Mouse (Mus musculus): ENCODE results near the gene Gabarap. TPM values are rescaled to one million over a fixed set of nuclear protein-coding genes. Genes with fewer than 3 reads are reported as not detected.
"Not testable (repeated sequence)": the region's sequence is repeated elsewhere in the genome, so short reads cannot be mapped to it uniquely, and the experiment has no call there.

Gene Gabarap
- polyA plus RNA-seq, 1 experiment from 2014 or later, result 262 TPM

DNA sequence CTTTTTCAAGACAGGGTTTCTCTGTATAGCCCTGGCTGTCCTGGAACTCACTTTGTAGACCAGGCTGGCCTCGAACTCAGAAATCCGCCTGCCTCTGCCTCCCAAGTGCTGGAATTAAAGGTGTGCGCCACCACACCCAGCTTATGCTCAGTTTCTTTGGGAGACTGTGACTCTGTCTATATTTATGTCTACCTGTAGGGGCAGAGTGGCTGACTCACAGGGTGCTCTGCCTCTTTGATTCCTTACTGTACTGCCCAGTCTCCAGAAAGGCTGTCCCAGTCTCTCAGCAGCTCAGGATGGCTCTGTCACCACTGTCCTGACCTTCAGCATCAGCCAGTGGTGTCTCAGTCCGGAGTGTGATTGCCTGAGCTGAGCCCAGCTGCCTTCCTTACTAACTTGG lies 35.3 kb upstream of the Gabarap start:
- WGBS (ENCODE audit: insufficient replicate concordance), result 69% methylated on average over 4 of the region's 4 CpGs
- H3K4me1 ChIP-seq (replicated peaks); H3K9me3 ChIP-seq (replicated peaks); H3K9ac ChIP-seq; H3K27ac ChIP-seq (replicated peaks); H3K4me3 ChIP-seq (replicated peaks); H3K36me3 ChIP-seq (replicated peaks); ATAC-seq (ENCODE audit: insufficient read depth); H3K4me2 ChIP-seq: not testable (repeated sequence)
- H3K27me3 ChIP-seq, result peaks cover 82% of the 10 kb centered on the region

DNA sequence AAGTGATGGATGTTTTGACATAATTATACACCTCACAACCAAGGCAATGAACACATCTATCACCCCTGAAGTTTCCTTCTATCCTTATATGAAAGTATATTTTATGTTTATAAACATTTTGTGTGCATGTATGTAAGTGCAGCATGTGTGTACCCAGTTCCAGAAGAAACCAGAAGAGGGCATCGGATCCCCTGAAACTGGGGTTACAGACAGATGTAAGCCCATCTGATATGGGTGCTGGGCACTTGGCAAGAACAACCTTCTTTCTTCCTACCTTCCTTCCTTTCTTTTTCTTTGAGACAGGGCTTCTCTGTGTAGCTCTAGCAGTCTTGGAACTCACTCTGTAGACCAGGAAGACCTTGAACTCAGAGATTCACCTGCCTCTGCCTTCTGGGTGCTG lies 34.7 kb upstream of the Gabarap start:
- H3K27me3 ChIP-seq, result peaks cover 82% of the 10 kb centered on the region

DNA sequence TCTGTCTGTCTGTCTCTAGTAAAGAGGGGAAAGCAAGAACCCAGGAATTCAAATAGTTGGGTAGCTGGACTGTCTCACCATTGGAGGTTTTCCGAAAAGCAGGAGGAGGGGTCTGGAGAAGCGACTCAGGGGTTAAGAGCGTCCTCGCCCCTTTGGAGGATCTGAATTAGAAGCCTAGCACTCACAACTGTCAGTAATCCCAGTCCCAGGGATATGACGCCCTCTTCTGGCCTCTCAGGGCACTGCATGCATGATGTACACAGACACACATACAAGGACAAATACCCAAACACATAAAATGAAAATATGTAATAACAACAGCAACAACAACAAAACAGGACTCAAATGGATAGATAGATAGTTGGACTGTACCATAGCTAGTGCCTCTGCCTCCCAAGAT lies 30.3 kb upstream of the Gabarap start:
- 41% methylated on average over 5 of the region's 5 CpGs for WGBS (ENCODE audit: insufficient replicate concordance)
- no peak overlapping the region for H3K4me3 ChIP-seq (replicated peaks)
- peaks cover 92% of the 10 kb centered on the region for H3K27me3 ChIP-seq
- H3K4me2 ChIP-seq, result no peak overlapping the region
- no peaks in the 10 kb centered on the region for H3K36me3 ChIP-seq (replicated peaks)
- H3K27ac ChIP-seq (replicated peaks), result no peak overlapping the region
- no peak for ATAC-seq (ENCODE audit: insufficient read depth)
- H3K9me3 ChIP-seq (replicated peaks), result no peaks in the 10 kb centered on the region
- H3K9ac ChIP-seq, result no peak overlapping the region
- peaks cover 9% of the 10 kb centered on the region for H3K4me1 ChIP-seq (replicated peaks)

More for the DNA sequence above, 34.7 kb upstream of the Gabarap start:
- Histone ChIP-seq H3K27ac (replicated peaks) (no peak overlapping the region), H3K36me3 (replicated peaks) (no peaks in the 10 kb centered on the region), H3K9me3 (replicated peaks) (no peaks in the 10 kb centered on the region), H3K4me2 (no peak overlapping the region), H3K4me3 (replicated peaks) (no peak overlapping the region), H3K9ac (no peak overlapping the region), H3K4me1 (replicated peaks) (no peaks in the 10 kb centered on the region; the same call in 1 of the 2 replicates)
- no peak for ATAC-seq (ENCODE audit: insufficient read depth)
- 56% methylated on average over 1 of the region's 1 CpGs for WGBS (ENCODE audit: insufficient replicate concordance)

DNA sequence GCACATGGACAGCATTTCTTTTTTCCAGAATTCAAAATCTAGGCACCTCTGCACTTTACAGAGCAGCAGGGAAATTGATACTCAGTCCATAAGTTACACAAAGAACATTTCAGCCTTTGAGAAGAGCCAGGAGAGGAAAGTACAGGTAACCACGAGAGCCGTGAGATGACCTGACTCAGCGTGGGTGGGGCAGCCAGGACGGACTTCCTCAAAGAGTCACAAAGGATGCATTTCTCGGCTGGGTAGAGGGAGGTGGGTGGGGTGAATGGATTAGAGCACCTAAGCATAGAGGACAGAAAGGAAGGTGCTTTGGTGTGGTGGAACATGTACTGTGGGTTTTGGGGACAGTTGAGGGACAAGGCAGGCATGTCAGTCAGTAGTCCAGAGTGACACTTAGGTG lies 29.1 kb upstream of the Gabarap start:
- Histone ChIP-seq H3K27ac (replicated peaks) (no peak overlapping the region), H3K9me3 (replicated peaks) (no peaks in the 10 kb centered on the region), H3K4me3 (replicated peaks) (no peak overlapping the region), H3K27me3 (peaks cover 94% of the 10 kb centered on the region), H3K4me1 (replicated peaks) (peaks cover 21% of the 10 kb centered on the region), H3K4me2 (no peak overlapping the region), H3K9ac (no peak overlapping the region), H3K36me3 (replicated peaks) (no peaks in the 10 kb centered on the region)
- ATAC-seq (ENCODE audit: insufficient read depth), result no peak
- 7% methylated on average over 5 of the region's 5 CpGs for WGBS (ENCODE audit: insufficient replicate concordance)

DNA sequence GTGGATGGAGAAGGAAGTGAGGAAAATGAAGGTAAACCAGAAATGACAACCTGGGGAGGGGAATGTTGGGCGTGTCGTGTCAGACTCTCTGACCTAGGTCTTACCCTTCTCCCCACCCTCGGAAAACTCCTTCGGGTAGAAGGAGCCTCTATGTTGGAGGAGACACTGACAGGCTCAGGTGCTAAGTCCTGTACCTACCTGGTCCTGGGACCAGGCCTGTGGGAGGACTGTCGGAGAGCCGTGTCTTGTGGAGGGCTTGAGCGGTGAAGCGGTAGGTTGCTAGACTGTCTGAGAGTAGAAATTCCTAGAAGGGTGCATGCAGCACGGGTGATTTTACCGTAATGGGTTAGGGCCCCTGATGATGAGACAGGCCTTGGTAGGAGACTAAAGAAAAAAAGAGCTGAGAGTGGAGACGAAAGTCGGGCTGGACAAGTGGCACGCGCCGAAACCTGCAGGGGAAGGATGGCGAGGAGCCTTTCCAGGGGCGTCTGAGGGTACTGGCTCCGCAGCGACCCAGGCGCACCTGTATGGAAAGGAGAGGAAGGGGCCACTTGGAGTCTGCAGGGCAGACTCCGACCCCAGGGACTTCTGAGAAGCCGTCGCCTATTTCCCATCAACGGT lies 26.2 kb upstream of the Gabarap start, which contains the start of gene Cldn7:
Cldn7 (plus strand) TSS at position 130 of the 621 bp plus-strand sequence.
- Histone ChIP-seq H3K4me2 (peak within 1 kb of the TSS; percentile 74), H3K4me1 (replicated peaks) (peaks cover 29% of the 10 kb centered on the region), H3K27me3 (peaks cover 86% of the 10 kb centered on the region), H3K9me3 (replicated peaks) (no peaks in the 10 kb centered on the region), H3K9ac (no peak within 1 kb of the TSS), H3K27ac (replicated peaks) (no peak within 1 kb of the TSS), H3K4me3 (replicated peaks) (peak within 1 kb of the TSS; percentile 47), H3K36me3 (replicated peaks) (peaks cover 17% of the 10 kb centered on the region)
- no peak for ATAC-seq (ENCODE audit: insufficient read depth)
- WGBS (ENCODE audit: insufficient replicate concordance), result 9% methylated on average over 24 of the region's 24 CpGs

DNA sequence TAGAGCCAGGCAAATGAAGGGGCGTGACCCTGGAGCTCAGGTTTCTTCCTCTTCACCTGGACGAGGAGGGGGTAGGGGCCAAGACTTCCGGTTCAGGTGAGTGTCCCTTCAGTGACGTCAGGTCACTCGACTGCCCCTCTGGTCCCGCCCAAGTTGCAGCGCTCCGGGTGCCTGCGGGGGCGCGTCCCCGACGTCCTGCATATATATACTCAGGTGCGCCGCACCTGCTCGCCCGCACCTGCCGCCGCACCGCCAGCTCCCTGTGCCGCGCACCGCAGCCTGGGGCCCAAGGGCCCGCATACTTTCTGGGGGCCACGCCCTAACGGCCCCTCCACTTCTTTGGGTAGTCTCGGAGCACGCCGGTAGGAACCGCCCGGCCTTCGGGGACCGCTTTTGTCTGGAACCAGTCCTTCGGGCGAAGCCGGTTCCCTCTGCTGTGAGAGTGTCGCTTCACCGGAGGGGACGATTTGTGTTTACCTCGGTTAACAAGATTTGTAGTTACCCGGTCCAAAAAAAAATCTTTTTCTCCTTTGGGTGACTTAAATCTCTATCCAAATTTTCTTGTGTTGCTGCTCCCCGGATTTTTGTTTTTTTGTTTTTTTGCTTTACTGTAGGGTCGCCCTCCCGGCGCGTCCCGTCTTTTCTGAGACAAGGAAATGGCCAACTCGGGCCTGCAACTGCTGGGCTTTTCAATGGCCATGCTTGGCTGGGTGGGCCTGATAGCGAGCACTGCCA lies 25.5 kb upstream of the Gabarap start:
- H3K4me3 ChIP-seq (replicated peaks), result peak overlapping the region; percentile 47
- peaks cover 79% of the 10 kb centered on the region for H3K27me3 ChIP-seq
- WGBS (ENCODE audit: insufficient replicate concordance), result 4% methylated on average over 49 of the region's 49 CpGs

DNA sequence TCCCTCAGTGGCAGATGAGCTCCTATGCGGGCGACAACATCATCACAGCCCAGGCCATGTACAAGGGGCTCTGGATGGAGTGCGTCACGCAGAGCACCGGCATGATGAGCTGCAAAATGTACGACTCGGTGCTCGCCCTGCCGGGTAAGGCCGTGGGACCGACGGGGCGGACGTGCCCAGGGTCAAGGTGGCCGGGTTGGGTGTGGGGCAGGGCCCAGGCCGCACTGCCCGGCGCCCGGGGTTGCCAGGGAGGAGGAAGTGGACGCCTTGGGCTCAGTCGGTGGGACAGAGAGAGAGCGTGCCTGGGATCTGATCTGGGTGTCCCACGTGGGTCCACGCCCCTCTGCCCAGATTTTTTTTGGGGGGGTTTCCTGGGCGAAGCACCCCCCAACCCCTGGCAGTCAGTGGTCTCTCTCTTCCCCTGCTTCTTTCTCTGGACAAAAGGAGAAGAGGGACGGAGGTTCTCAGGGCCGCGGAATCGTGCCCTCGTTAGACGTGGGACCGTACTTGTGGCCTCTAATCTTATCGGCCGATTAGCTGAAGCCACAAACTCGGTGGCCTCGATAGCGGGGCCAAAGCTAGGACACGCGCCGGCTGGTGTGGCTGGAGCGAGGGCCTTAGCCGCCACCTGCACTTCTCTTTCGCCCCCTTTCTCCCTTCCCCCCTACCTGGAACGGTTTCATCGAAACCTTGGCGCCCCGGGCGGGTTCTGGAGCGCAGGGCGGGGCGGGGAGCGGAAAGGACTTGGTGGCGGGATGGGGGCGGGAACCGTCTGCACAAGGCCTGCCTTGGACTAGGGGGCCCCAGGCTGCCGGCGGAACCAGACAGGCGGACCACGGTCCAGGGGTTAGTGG lies 24.7 kb upstream of the Gabarap start:
- Histone ChIP-seq H3K27me3 (peaks cover 72% of the 10 kb centered on the region), H3K9ac (peak overlapping the region; percentile 27; the same call in 1 of the 2 replicates), H3K27ac (replicated peaks) (no peak overlapping the region), H3K4me1 (replicated peaks) (peaks cover 29% of the 10 kb centered on the region), H3K9me3 (replicated peaks) (no peaks in the 10 kb centered on the region), H3K4me2 (peak overlapping the region; percentile 74), H3K36me3 (replicated peaks) (peaks cover 28% of the 10 kb centered on the region), H3K4me3 (replicated peaks) (peak overlapping the region; percentile 47)
- WGBS (ENCODE audit: insufficient replicate concordance), result under 1% methylated on average over 58 of the region's 59 CpGs
- peak; percentile 43; the same call in 1 of the 2 replicates for ATAC-seq (ENCODE audit: insufficient read depth)

More for the DNA sequence above, 25.5 kb upstream of the Gabarap start:
- H3K36me3 ChIP-seq (replicated peaks), result peaks cover 24% of the 10 kb centered on the region
- ATAC-seq (ENCODE audit: insufficient read depth), result no peak
- H3K4me1 ChIP-seq (replicated peaks), result peaks cover 29% of the 10 kb centered on the region
- no peaks in the 10 kb centered on the region for H3K9me3 ChIP-seq (replicated peaks)
- H3K9ac ChIP-seq, result no peak overlapping the region
- peak overlapping the region; percentile 74 for H3K4me2 ChIP-seq
- no peak overlapping the region for H3K27ac ChIP-seq (replicated peaks)

DNA sequence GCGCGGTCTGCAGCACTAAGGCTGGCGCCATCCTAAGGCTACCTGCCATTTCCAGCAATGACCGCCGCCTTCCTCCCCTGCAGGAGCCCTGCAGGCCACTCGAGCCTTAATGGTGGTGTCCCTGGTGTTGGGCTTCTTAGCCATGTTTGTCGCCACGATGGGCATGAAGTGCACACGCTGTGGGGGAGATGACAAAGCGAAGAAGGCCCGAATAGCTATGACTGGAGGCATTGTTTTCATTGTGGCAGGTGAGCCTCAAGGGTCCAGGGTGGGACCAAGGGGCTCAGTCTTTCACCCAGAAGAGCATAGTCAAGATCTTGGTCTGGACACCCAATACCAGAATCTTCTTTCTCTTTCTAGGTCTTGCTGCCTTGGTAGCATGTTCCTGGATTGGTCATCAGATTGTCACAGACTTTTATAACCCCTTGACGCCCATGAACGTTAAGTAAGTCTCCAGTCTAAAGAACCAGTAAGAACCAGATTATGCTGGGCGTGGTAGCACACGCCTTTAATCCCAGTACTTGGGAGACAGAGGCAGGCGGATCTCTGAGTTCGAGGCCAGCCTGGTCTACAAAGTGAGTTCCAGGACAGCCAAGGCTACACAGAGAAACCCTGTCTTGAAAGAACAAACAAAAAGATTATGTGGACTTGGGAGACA lies 24.0 kb upstream of the Gabarap start:
- peaks cover 29% of the 10 kb centered on the region for H3K4me1 ChIP-seq (replicated peaks)
- H3K4me3 ChIP-seq (replicated peaks), result peak overlapping the region; percentile 47
- H3K9ac ChIP-seq, result no peak overlapping the region
- peaks cover 64% of the 10 kb centered on the region for H3K27me3 ChIP-seq
- H3K36me3 ChIP-seq (replicated peaks), result peaks cover 35% of the 10 kb centered on the region
- H3K27ac ChIP-seq (replicated peaks), result no peak overlapping the region
- no peak for ATAC-seq (ENCODE audit: insufficient read depth)
- H3K4me2 ChIP-seq, result peak overlapping the region; percentile 74
- 23% methylated on average over 17 of the region's 17 CpGs for WGBS (ENCODE audit: insufficient replicate concordance)
- no peaks in the 10 kb centered on the region for H3K9me3 ChIP-seq (replicated peaks)

DNA sequence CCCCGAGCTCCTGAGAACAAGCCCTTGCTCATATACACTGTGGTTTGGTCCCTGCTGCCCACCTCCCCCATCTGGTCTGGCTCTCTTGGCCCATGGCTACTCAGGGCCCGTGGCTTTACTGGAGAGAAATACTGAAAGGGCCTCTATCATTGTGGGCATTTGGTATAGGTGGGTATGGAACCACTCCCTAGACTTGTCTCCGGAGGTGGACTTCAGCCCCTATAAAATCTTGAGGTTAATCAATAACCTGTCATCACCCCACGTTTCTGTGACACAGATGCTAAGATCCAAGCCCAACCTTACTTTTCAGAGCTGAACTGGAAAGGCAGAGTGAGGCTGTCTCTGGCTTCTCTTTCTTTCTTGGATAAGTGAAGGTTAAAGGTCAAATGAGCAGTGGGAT lies 22.1 kb upstream of the Gabarap start:
- no peaks in the 10 kb centered on the region for H3K9me3 ChIP-seq (replicated peaks)
- H3K4me3 ChIP-seq (replicated peaks), result no peak overlapping the region
- 65% methylated on average over 4 of the region's 4 CpGs for WGBS (ENCODE audit: insufficient replicate concordance)
- peaks cover 46% of the 10 kb centered on the region for H3K27me3 ChIP-seq
- H3K9ac ChIP-seq, result no peak overlapping the region
- no peak for ATAC-seq (ENCODE audit: insufficient read depth)
- H3K36me3 ChIP-seq (replicated peaks), result peaks cover 51% of the 10 kb centered on the region
- no peak overlapping the region for H3K27ac ChIP-seq (replicated peaks)
- no peak overlapping the region for H3K4me2 ChIP-seq
- peaks cover 29% of the 10 kb centered on the region for H3K4me1 ChIP-seq (replicated peaks)

DNA sequence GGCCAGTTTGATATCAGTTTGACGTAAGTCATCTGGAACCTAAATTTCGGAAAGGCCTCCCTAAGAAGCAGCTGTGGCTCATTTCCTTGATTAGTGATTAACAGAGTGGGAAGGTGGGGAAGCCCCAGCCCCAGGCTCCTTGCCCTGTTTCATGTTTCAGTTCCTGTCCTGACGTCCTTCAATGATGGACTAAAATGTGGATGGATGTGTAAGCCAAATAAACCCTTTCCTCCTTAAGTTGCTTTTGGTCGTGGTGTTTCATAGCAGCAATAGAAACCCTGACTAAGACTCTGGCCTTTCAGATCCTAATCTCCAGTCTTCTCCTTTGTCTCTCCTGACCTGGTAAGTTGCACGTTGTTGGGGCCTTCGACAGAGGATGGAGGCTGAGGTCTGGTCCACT lies 20.7 kb upstream of the Gabarap start:
- no peak overlapping the region for H3K9ac ChIP-seq
- peaks cover 25% of the 10 kb centered on the region for H3K4me1 ChIP-seq (replicated peaks)
- H3K27ac ChIP-seq (replicated peaks), result no peak overlapping the region
- WGBS (ENCODE audit: insufficient replicate concordance), result 76% methylated on average over 6 of the region's 6 CpGs
- peaks cover 32% of the 10 kb centered on the region for H3K27me3 ChIP-seq
- H3K9me3 ChIP-seq (replicated peaks), result no peaks in the 10 kb centered on the region
- no peak overlapping the region for H3K4me3 ChIP-seq (replicated peaks)
- H3K4me2 ChIP-seq, result no peak overlapping the region
- no peak for ATAC-seq (ENCODE audit: insufficient read depth)
- peaks cover 66% of the 10 kb centered on the region for H3K36me3 ChIP-seq (replicated peaks)
